Mouse (Mus musculus): ENCODE results near the gene Gpa33.

- TF ChIP-seq CTCF (IDR thresholded peaks at IDR 0.05; ENCODE audit: low read depth) = no peak
- no peak for TF ChIP-seq EP300 (IDR thresholded peaks at IDR 0.05; ENCODE audit: low read depth)
These were observed 34.5 kb downstream of the Gpa33 start for GRCm38 (mm10) chr1:166164580-166164979.

Data from liver, embryonic 14.5 days (tissue).